Mouse (Mus musculus) embryonic fibroblast, embryonic 13.5 days (primary cell): ENCODE results near the gene Eid3.

Source experiments
- CTCF ChIP-seq: IDR thresholded peaks from 2 replicates; pipeline ENCODE4 v1.5.1; 2011; ENCODE audit warnings: mild to moderate bottlenecking, control low read depth, low read length, moderate library complexity, borderline replicate concordance; ENCODE audit not compliant: insufficient read depth
- POLR2A ChIP-seq: IDR thresholded peaks from 2 replicates; pipeline ENCODE4 v1.6.1; 2011; ENCODE audit warnings: low read depth, mild to moderate bottlenecking, control low read depth, low read length, moderate library complexity

GRCm38 (mm10) chr10:82823779-82824177, 42.6 kb upstream of the Eid3 start:
- TF ChIP-seq POLR2A: no peak
- no peak for TF ChIP-seq CTCF
